Mouse (Mus musculus) liver, postnatal 0 days (tissue): Measurements from ENCODE around the gene Pcgf2. TPM values are rescaled to one million over a fixed set of nuclear protein-coding genes. Genes with fewer than 3 reads are reported as not detected.
"Not testable (repeated sequence)": the region's sequence is repeated elsewhere in the genome, so short reads cannot be mapped to it uniquely, and the experiment has no call there.

Experiments
- ATAC-seq: fragments of 200-750 bp; cut with Nextera tagmentation; 2 replicates; pipeline ENCODE4 v1.8.0; 2017; ENCODE audit warnings: mild to moderate bottlenecking, moderate library complexity
- DNase-seq: peaks from one replicate; pipeline ENCODE4 v3.0.0-alpha.2; 2016
- H3K27ac ChIP-seq: fragments of 300-500 bp; sonication (generic); 2 replicates; pipeline ENCODE4 v1.5.1; 2014; ENCODE audit warnings: antibody characterized with exemption, moderate library complexity, mild to moderate bottlenecking, low read depth
- H3K27me3 ChIP-seq: fragments of 300-500 bp; sonication (generic); 2 replicates; pipeline ENCODE4 v1.6.1; 2014; ENCODE audit warnings: low read length, control low read depth, mixed read lengths; ENCODE audit not compliant: insufficient read depth
- H3K36me3 ChIP-seq: fragments of 300-500 bp; sonication (generic); replicated peaks from 2 replicates; pipeline ENCODE4 v1.6.1; 2014; ENCODE audit warnings: mild to moderate bottlenecking, control low read depth, low read length, moderate library complexity, mixed read lengths; ENCODE audit not compliant: insufficient read depth
- H3K4me1 ChIP-seq: fragments of 300-500 bp; sonication (generic); 2 replicates; pipeline ENCODE4 v1.6.1; 2014; ENCODE audit warnings: antibody characterized with exemption, mild to moderate bottlenecking, control low read depth; ENCODE audit not compliant: insufficient read depth
- H3K4me2 ChIP-seq: fragments of 300-500 bp; sonication (generic); 2 replicates; pipeline ENCODE4 v1.6.1; 2014; ENCODE audit warnings: low read depth, mild to moderate bottlenecking, low read length, moderate library complexity, mixed read lengths
- H3K4me3 ChIP-seq: fragments of 300-500 bp; sonication (generic); 2 replicates; pipeline ENCODE4 v1.5.1; 2014; ENCODE audit warnings: low read depth, low read length
- H3K9ac ChIP-seq: fragments of 300-500 bp; sonication (generic); replicated peaks from 2 replicates; pipeline ENCODE4 v1.6.1; 2014; ENCODE audit warnings: mild to moderate bottlenecking, moderate library complexity
- H3K9me3 ChIP-seq: fragments of 300-500 bp; sonication (generic); 2 replicates; pipeline ENCODE4 v1.6.1; 2016; ENCODE audit warnings: mild to moderate bottlenecking, control low read depth, low read length, mixed read lengths
- CTCF ChIP-seq: sonication (generic); IDR thresholded peaks from 2 replicates; pipeline ENCODE4 v1.5.1; 2016; ENCODE audit warnings: antibody characterized with exemption, low read depth
- EP300 ChIP-seq: IDR thresholded peaks from 2 replicates; pipeline ENCODE4 v1.6.1; 2016; ENCODE audit warnings: antibody characterized with exemption, low read depth, mild to moderate bottlenecking
- WGBS: fragments of 180-500 bp; shearing (Covaris S2); extraction: QIAGEN DNeasy Blood & Tissue Kit; methylation state at CpG from one replicate; pipeline ENCODE4 v1.1.7; 2014; ENCODE audit not compliant: insufficient replicate concordance; 5-methylcytosine and 5-hydroxymethylcytosine counted together
- polyA plus RNA-seq: library from polyadenylated mRNA; unstranded; fragments of >200 nt; fragmentation: Nextera tagmentation; extraction: Ambion mirVana; gene quantifications from 2 replicates; pipeline ENCODE4 v1.2.1, GENCODE M21; 2015

Pcgf2 gene
- polyA plus RNA-seq, 1 experiment from 2014 or later: 1.9 TPM

- Histone ChIP-seq H3K27me3 (peaks cover 24% of the 10 kb centered on the region), H3K9ac (no peak overlapping the region), H3K4me1 (peaks cover 29% of the 10 kb centered on the region), H3K4me3 (no peak overlapping the region), H3K9me3 (no peaks in the 10 kb centered on the region), H3K27ac (no peak overlapping the region), H3K4me2 (no peak overlapping the region), H3K36me3 (no peaks in the 10 kb centered on the region)
- no peak for TF ChIP-seq EP300
- no peak for TF ChIP-seq CTCF
- no peak for ATAC-seq
- WGBS: 49% methylated on average over 5 of the region's 6 CpGs
- DNase-seq: no peak
Observed at GRCm38 (mm10) chr11:97657184-97657945, 42.9 kb downstream of the Pcgf2 start.

GRCm38 (mm10) chr11:97656269-97656971 is 43.9 kb downstream of the Pcgf2 start:
- WGBS: 80% methylated on average over 14 of the region's 14 CpGs
- Histone ChIP-seq H3K9me3 (no peaks in the 10 kb centered on the region), H3K27me3 (peaks cover 14% of the 10 kb centered on the region), H3K4me3 (no peak overlapping the region), H3K36me3 (no peaks in the 10 kb centered on the region), H3K9ac (no peak overlapping the region), H3K4me1 (peaks cover 21% of the 10 kb centered on the region), H3K4me2 (no peak overlapping the region), H3K27ac (no peak overlapping the region)
- no peak for TF ChIP-seq CTCF
- no peak for TF ChIP-seq EP300
- DNase-seq (no peak), ATAC-seq (no peak)

- Histone ChIP-seq H3K27me3 (peaks cover under 1% of the 10 kb centered on the region; the same call in 1 of the 2 replicates), H3K36me3 (no peaks in the 10 kb centered on the region), H3K9ac (no peak overlapping the region), H3K4me2 (no peak overlapping the region), H3K9me3 (no peaks in the 10 kb centered on the region), H3K4me1 (peaks cover 6% of the 10 kb centered on the region), H3K27ac (no peak overlapping the region), H3K4me3 (no peak overlapping the region)
- DNase-seq: no peak
- no peak for ATAC-seq
- WGBS: 78% methylated on average over 2 of the region's 2 CpGs
- no peak for TF ChIP-seq EP300
Observed at GRCm38 (mm10) chr11:97654210-97654609, 46.1 kb downstream of the Pcgf2 start.

GRCm38 (mm10) chr11:97653376-97653775 is 46.9 kb downstream of the Pcgf2 start:
- ATAC-seq, DNase-seq, H3K27me3 ChIP-seq, H3K9ac ChIP-seq, H3K36me3 ChIP-seq, H3K4me2 ChIP-seq, H3K4me1 ChIP-seq, H3K9me3 ChIP-seq, H3K4me3 ChIP-seq, H3K27ac ChIP-seq: not testable (repeated sequence)
- 89% methylated on average over 11 of the region's 11 CpGs for WGBS

GRCm38 (mm10) chr11:97650341-97650740 is 50.0 kb downstream of the Pcgf2 start:
- Histone ChIP-seq H3K4me1 (no peaks in the 10 kb centered on the region), H3K4me3 (no peak overlapping the region), H3K27me3 (no peaks in the 10 kb centered on the region; the same call in 1 of the 2 replicates), H3K36me3 (no peaks in the 10 kb centered on the region), H3K4me2 (no peak overlapping the region), H3K9me3 (no peaks in the 10 kb centered on the region), H3K9ac (no peak overlapping the region), H3K27ac (no peak overlapping the region)
- 66% methylated on average over 5 of the region's 5 CpGs for WGBS
- TF ChIP-seq EP300 (no peak), CTCF (no peak)
- DNase-seq: no peak
- ATAC-seq: no peak

GRCm38 (mm10) chr11:97648541-97648940 is 51.8 kb downstream of the Pcgf2 start:
- H3K4me2 ChIP-seq, H3K27me3 ChIP-seq, H3K9me3 ChIP-seq, H3K27ac ChIP-seq, H3K4me3 ChIP-seq, H3K4me1 ChIP-seq, H3K36me3 ChIP-seq, H3K9ac ChIP-seq, DNase-seq, ATAC-seq: not testable (repeated sequence)
- 82% methylated on average over 3 of the region's 4 CpGs for WGBS
